Mouse (Mus musculus): Measurements from ENCODE around the gene Rhbdf2. TPM values are rescaled to one million over a fixed set of nuclear protein-coding genes. Genes with fewer than 3 reads are reported as not detected.
A peak's percentile ranks its signal among the peaks of the same experiment; 100 is the strongest.
"Not testable (repeated sequence)": the region's sequence is repeated elsewhere in the genome, so short reads cannot be mapped to it uniquely, and the experiment has no call there.

Gene Rhbdf2
- polyA plus RNA-seq, 1 experiment from 2014 or later: 7.7 TPM

DNA sequence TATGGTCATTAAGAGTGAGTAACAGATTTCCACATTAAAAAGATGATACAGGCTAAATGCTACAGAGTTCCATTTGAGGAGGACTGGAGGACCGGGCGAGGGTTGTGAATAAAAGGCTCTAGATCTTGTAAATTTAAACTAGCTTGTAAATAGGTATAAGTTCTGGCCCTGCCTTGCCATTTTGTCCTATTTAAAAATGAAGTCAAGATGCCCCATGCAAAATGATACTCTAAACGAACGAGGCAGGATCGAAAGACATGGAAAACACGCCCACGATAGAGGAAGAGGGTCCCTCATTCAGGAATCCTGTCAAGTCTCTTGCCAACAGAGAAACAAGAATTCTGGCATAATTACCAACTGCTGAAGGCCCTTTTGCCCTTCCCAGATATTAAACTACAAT lies 43.6 kb upstream of the Rhbdf2 start:
- no peak for ATAC-seq (ENCODE audit: low read depth)
- Histone ChIP-seq H3K9me3 (replicated peaks; ENCODE audit: control insufficient read depth, low read length) (no peaks in the 10 kb centered on the region), H3K36me3 (ENCODE audit: control insufficient read depth, insufficient read depth) (peaks cover 21% of the 10 kb centered on the region), H3K4me2 (ENCODE audit: low read depth, low read length) (peak overlapping the region; percentile 81), H3K4me1 (ENCODE audit: control insufficient read depth, low read depth, low read length) (peaks cover 27% of the 10 kb centered on the region), H3K4me3 (ENCODE audit: low read depth, low read length) (no peak overlapping the region), H3K9ac (ENCODE audit: low read depth, low read length) (no peak overlapping the region), H3K27me3 (ENCODE audit: control insufficient read depth, insufficient read depth, low read depth, low read length) (no peaks in the 10 kb centered on the region), H3K27ac (ENCODE audit: low read length) (no peak overlapping the region)
- 78% methylated on average over 7 of the region's 7 CpGs for WGBS (ENCODE audit: insufficient replicate concordance)

DNA sequence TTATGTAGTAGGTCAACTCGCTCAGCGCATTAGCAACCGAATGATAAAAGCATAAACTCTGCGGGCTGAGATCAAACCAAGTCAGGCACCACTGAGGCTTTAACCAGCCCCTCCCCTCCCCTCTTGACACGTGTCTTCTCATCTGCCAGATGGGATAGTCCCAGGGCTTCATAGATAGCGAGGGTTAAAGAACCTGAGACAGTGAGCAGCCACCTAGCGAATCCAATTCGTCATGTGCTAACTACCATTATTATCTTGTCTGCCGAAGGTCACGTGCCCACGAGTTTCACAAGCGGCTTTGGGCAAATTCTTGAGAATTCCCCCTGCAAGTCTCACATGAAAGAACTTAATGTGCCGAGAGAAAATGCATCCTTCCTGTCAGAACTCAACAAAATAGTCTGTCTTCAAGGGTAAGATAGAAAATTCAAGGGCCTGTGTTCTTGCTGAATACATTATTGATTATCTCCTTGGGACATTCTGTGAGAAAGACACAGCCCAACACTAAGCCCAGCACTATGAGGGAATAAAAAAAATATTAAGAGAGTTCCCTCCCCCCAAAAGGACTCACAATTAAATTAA lies 43.1 kb upstream of the Rhbdf2 start:
- H3K36me3 ChIP-seq (ENCODE audit: control insufficient read depth, insufficient read depth): peaks cover 17% of the 10 kb centered on the region
- H3K4me2 ChIP-seq (ENCODE audit: low read depth, low read length): no peak overlapping the region
- no peak for ATAC-seq (ENCODE audit: low read depth)
- 48% methylated on average over 13 of the region's 13 CpGs for WGBS (ENCODE audit: insufficient replicate concordance)
- H3K27me3 ChIP-seq (ENCODE audit: control insufficient read depth, insufficient read depth, low read depth, low read length): no peaks in the 10 kb centered on the region
- H3K9me3 ChIP-seq (replicated peaks; ENCODE audit: control insufficient read depth, low read length): no peaks in the 10 kb centered on the region
- H3K4me1 ChIP-seq (ENCODE audit: control insufficient read depth, low read depth, low read length): peaks cover 27% of the 10 kb centered on the region
- H3K27ac ChIP-seq (ENCODE audit: low read length): no peak overlapping the region
- H3K9ac ChIP-seq (ENCODE audit: low read depth, low read length): no peak overlapping the region
- H3K4me3 ChIP-seq (ENCODE audit: low read depth, low read length): no peak overlapping the region

DNA sequence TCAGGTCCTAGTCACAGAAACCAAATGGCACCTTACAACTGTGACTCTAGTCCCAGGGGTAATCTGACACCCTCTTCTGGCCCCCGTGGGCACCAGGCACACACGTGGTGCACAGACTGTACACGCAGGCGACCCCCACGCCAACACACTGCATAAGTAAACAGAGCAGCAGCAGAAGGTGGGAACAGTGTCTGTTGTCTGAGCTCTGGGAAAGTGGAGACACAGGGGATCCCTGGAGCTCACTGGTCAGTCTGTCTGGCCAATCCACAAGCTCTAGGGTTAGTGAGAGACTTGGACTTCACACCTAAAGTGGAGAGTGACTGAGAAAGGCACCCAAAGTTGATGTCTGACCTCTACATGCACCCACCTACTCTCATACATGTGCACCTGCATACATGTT lies 42.5 kb upstream of the Rhbdf2 start:
- Histone ChIP-seq H3K9me3 (replicated peaks; ENCODE audit: control insufficient read depth, low read length) (no peaks in the 10 kb centered on the region), H3K4me3 (ENCODE audit: low read depth, low read length) (no peak overlapping the region), H3K9ac (ENCODE audit: low read depth, low read length) (no peak overlapping the region), H3K4me1 (ENCODE audit: control insufficient read depth, low read depth, low read length) (peaks cover 24% of the 10 kb centered on the region), H3K4me2 (ENCODE audit: low read depth, low read length) (no peak overlapping the region), H3K36me3 (ENCODE audit: control insufficient read depth, insufficient read depth) (peaks cover 11% of the 10 kb centered on the region), H3K27me3 (ENCODE audit: control insufficient read depth, insufficient read depth, low read depth, low read length) (no peaks in the 10 kb centered on the region), H3K27ac (ENCODE audit: low read length) (no peak overlapping the region)
- WGBS (ENCODE audit: insufficient replicate concordance): 39% methylated on average over 5 of the region's 5 CpGs
- ATAC-seq (ENCODE audit: low read depth): no peak

DNA sequence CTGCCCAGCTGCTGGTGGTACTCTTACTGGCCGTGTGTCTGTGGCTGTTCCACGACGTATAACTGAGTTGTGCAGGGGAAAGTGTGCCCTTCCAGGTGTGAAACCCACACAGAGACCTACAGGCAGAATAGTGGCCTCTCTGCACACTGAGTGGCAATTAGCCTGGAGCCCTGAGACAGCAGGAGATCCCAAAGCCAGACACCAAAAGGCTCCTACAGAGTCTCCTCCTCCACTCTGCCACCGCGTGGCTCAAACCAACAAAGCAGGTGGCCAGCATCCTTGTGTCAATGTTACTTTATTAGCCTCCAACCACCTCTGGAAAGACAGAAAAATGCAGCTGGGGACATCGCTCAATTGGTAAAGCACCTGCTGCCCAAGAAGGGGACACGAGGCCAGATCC lies 42.0 kb upstream of the Rhbdf2 start:
- Histone ChIP-seq H3K9ac (ENCODE audit: low read depth, low read length) (no peak overlapping the region), H3K36me3 (ENCODE audit: control insufficient read depth, insufficient read depth) (peaks cover 7% of the 10 kb centered on the region; the same call in 1 of the 2 replicates), H3K27me3 (ENCODE audit: control insufficient read depth, insufficient read depth, low read depth, low read length) (no peaks in the 10 kb centered on the region), H3K27ac (ENCODE audit: low read length) (no peak overlapping the region), H3K4me1 (ENCODE audit: control insufficient read depth, low read depth, low read length) (peaks cover 24% of the 10 kb centered on the region), H3K9me3 (replicated peaks; ENCODE audit: control insufficient read depth, low read length) (no peaks in the 10 kb centered on the region), H3K4me2 (ENCODE audit: low read depth, low read length) (no peak overlapping the region), H3K4me3 (ENCODE audit: low read depth, low read length) (no peak overlapping the region)
- 57% methylated on average over 7 of the region's 7 CpGs for WGBS (ENCODE audit: insufficient replicate concordance)
- no peak for ATAC-seq (ENCODE audit: low read depth)

DNA sequence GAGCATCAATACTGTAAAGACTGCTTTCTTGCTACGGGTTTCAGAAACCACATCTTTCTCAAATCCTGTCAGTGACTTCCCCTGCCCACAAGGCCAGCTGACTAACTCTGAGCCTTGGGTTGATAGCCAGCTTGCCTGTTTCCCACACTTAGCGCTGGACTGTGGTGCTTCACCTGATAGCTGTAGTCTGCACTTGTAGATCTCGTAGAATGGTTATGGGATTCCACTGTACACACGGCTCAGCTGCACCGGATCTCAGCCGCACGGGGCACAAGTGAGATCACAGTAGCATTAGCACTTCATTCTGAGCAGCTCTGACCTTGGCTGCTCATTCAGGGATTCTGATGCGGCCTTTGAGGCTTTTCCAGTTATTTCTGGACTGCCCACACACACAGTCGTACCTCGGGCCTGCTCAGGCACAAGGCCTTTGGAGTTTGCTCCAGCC lies 41.6 kb upstream of the Rhbdf2 start:
- Histone ChIP-seq H3K9ac (ENCODE audit: low read depth, low read length) (no peak overlapping the region), H3K4me1 (ENCODE audit: control insufficient read depth, low read depth, low read length) (peaks cover 21% of the 10 kb centered on the region), H3K9me3 (replicated peaks; ENCODE audit: control insufficient read depth, low read length) (no peaks in the 10 kb centered on the region), H3K27me3 (ENCODE audit: control insufficient read depth, insufficient read depth, low read depth, low read length) (no peaks in the 10 kb centered on the region), H3K4me2 (ENCODE audit: low read depth, low read length) (no peak overlapping the region), H3K27ac (ENCODE audit: low read length) (no peak overlapping the region), H3K36me3 (ENCODE audit: control insufficient read depth, insufficient read depth) (peaks cover 2% of the 10 kb centered on the region; the same call in 1 of the 2 replicates), H3K4me3 (ENCODE audit: low read depth, low read length) (no peak overlapping the region)
- 40% methylated on average over 10 of the region's 10 CpGs for WGBS (ENCODE audit: insufficient replicate concordance)
- no peak for ATAC-seq (ENCODE audit: low read depth)

DNA sequence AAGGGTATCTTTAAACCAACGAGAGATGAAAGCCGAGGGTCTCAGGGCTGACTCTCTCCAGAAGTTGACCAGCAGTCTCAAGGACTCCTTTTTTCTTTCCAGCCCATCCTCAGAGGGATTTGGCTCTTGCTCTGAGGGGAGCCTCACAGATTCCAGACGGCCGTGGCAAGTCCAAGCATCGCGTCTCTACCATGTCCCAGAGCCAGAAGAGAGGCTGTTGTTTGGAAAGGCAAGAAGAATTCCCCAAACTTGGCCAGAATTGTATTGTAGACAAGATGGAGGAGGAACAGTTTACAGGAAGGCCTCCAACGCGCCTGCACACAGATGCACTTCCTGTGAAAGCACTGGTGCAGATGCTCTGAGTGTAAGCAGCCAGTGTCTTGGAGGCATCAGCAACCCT lies 41.1 kb upstream of the Rhbdf2 start:
- Histone ChIP-seq H3K36me3 (ENCODE audit: control insufficient read depth, insufficient read depth) (no peaks in the 10 kb centered on the region), H3K27me3 (ENCODE audit: control insufficient read depth, insufficient read depth, low read depth, low read length) (no peaks in the 10 kb centered on the region; the same call in 1 of the 2 replicates), H3K4me2 (ENCODE audit: low read depth, low read length) (no peak overlapping the region), H3K9me3 (replicated peaks; ENCODE audit: control insufficient read depth, low read length) (no peaks in the 10 kb centered on the region), H3K4me1 (ENCODE audit: control insufficient read depth, low read depth, low read length) (peaks cover 16% of the 10 kb centered on the region), H3K4me3 (ENCODE audit: low read depth, low read length) (no peak overlapping the region), H3K27ac (ENCODE audit: low read length) (no peak overlapping the region), H3K9ac (ENCODE audit: low read depth, low read length) (no peak overlapping the region)
- 56% methylated on average over 8 of the region's 8 CpGs for WGBS (ENCODE audit: insufficient replicate concordance)
- ATAC-seq (ENCODE audit: low read depth): no peak

DNA sequence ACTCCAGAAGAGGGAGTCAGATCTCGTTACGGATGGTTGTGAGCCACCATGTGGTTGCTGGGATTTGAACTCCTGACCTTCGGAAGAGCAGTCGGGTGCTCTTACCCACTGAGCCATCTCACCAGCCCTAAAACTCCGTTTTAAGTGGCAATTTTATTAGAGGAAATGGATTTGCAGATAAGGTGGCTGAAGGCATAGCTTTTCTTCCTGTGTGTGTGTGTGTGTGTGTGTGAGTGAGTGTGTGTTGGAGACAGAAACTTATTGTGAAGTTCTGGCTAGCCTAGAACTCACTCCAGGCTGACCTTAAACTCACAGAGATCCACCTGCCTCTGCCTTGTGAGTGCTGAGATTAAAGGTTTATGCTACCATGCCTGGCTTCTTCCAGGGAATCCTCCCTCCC lies 40.2 kb upstream of the Rhbdf2 start:
- not testable (repeated sequence) for H3K4me3 ChIP-seq (ENCODE audit: low read depth, low read length); H3K4me1 ChIP-seq (ENCODE audit: control insufficient read depth, low read depth, low read length); H3K9ac ChIP-seq (ENCODE audit: low read depth, low read length); H3K36me3 ChIP-seq (ENCODE audit: control insufficient read depth, insufficient read depth); H3K27ac ChIP-seq (ENCODE audit: low read length); H3K27me3 ChIP-seq (ENCODE audit: control insufficient read depth, insufficient read depth, low read depth, low read length); ATAC-seq (ENCODE audit: low read depth); H3K9me3 ChIP-seq (replicated peaks; ENCODE audit: control insufficient read depth, low read length); H3K4me2 ChIP-seq (ENCODE audit: low read depth, low read length)
- 39% methylated on average over 3 of the region's 5 CpGs for WGBS (ENCODE audit: insufficient replicate concordance)

DNA sequence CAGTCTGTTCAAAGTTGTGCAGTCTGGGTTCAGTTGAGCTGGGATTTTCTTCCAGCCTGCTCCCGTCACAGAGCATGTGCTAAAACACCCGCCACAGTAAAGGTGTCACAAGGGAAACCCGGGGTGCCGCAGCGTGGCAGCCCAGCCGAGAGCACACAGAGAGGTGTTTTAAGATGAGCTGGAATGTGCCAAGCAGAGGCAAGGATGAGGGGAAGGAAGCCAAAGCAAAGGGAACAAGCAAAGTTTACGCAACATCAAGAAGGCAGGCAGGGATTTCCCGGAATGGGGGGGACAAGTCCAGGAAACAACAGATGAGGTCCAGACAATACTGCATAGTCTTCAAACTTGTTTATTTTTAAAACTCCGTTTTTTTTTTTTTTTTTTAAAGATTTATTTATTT lies 39.7 kb upstream of the Rhbdf2 start:
- Histone ChIP-seq H3K27ac (ENCODE audit: low read length) (no peak overlapping the region), H3K9me3 (replicated peaks; ENCODE audit: control insufficient read depth, low read length) (no peaks in the 10 kb centered on the region), H3K36me3 (ENCODE audit: control insufficient read depth, insufficient read depth) (no peaks in the 10 kb centered on the region), H3K27me3 (ENCODE audit: control insufficient read depth, insufficient read depth, low read depth, low read length) (peaks cover 12% of the 10 kb centered on the region), H3K4me2 (ENCODE audit: low read depth, low read length) (no peak overlapping the region), H3K4me3 (ENCODE audit: low read depth, low read length) (no peak overlapping the region), H3K9ac (ENCODE audit: low read depth, low read length) (no peak overlapping the region), H3K4me1 (ENCODE audit: control insufficient read depth, low read depth, low read length) (peaks cover 8% of the 10 kb centered on the region)
- 59% methylated on average over 9 of the region's 9 CpGs for WGBS (ENCODE audit: insufficient replicate concordance)
- no peak for ATAC-seq (ENCODE audit: low read depth)

DNA sequence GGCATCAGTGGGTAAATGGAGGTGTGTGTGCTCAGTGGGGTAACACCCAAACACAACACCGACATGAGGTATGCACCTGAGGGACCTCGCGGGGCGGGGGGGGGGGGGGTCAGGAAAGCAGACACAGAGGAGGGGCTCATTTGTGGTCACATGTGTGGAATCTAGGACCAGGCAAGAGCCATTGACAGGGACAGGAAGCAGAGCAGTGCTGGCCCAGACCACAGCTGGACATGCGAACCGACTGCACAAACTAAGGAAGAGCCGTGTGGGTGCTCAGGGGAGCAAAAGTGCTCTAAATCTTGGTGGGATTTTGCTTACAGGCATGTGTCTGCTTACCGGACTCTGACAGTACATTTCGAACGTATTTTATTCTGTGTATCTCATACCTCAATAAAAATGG lies 38.5 kb upstream of the Rhbdf2 start:
- peaks cover 12% of the 10 kb centered on the region for H3K27me3 ChIP-seq (ENCODE audit: control insufficient read depth, insufficient read depth, low read depth, low read length)
- ATAC-seq (ENCODE audit: low read depth): no peak
- H3K4me1 ChIP-seq (ENCODE audit: control insufficient read depth, low read depth, low read length): peaks cover 2% of the 10 kb centered on the region; the same call in 1 of the 2 replicates
- H3K4me3 ChIP-seq (ENCODE audit: low read depth, low read length): no peak overlapping the region
- WGBS (ENCODE audit: insufficient replicate concordance): 59% methylated on average over 10 of the region's 10 CpGs
- H3K4me2 ChIP-seq (ENCODE audit: low read depth, low read length): no peak overlapping the region
- no peak overlapping the region for H3K27ac ChIP-seq (ENCODE audit: low read length)
- no peaks in the 10 kb centered on the region for H3K36me3 ChIP-seq (ENCODE audit: control insufficient read depth, insufficient read depth)
- no peak overlapping the region for H3K9ac ChIP-seq (ENCODE audit: low read depth, low read length)
- H3K9me3 ChIP-seq (replicated peaks; ENCODE audit: control insufficient read depth, low read length): no peaks in the 10 kb centered on the region

All from liver, embryonic 16.5 days (tissue).